8 mouse cellular contexts compared by ENCODE assay signal in the genomic region with DNA sequence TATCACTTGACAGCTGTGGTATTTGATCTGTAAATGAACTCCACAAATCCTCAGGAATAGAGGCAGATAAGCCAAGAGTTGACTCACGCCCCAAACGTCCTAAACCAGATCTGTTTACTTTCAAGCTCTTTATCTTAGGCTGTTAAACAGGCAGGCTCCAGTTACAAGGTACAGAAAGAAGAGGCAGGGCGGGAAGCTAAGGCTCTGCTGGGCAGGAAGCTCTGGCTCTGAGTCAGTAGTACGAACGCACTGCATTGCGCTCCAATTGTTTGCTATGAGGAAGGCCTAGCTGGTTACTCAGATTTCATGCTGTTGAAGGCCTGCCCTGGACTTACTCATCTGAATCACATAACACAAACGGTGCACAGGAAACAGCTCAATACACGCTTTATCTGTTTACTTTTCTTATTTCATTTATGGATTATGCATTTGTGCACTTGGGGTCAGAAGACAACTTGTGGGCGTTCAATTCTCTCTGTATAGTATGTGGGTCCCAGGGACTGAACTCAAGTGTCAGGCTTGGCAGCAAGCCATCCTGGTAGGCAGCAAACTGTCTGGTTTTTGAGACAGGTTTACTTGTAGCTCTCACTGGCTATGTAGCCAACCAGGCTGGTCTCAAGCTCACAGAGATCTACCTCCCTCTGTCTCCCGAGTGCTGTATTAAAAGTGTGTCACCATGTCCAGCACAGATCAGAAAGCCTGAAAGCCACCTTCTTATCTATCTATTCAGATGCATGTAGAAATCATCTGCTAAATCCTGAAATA. TPM values are rescaled to one million over a fixed set of nuclear protein-coding genes. Genes with fewer than 3 reads are reported as not detected.
A peak's percentile ranks its signal among the peaks of the same experiment; 100 is the strongest.
DNase-seq lines count a peak whose midpoint lies in the region; ATAC-seq and TF ChIP-seq lines count a peak whose summit lies in the region.

No protein-coding gene starts in this region.

- no peak overlapping the region for H3K9ac ChIP-seq in lung, postnatal 0 days (replicated peaks; ENCODE audit: low read depth)
- H3K9ac ChIP-seq in forebrain, embryonic 13.5 days = no peak overlapping the region
- H3K9ac ChIP-seq in neural tube, embryonic 15.5 days (replicated peaks) = no peak overlapping the region

- H3K4me3 ChIP-seq in lung, postnatal 0 days (ENCODE audit: low read depth, low read length) = no peak overlapping the region
- no peak overlapping the region for H3K4me3 ChIP-seq in forebrain, embryonic 13.5 days
- no peak overlapping the region for H3K4me3 ChIP-seq in neural tube, embryonic 15.5 days (replicated peaks)

- no peak overlapping the region for H3K4me2 ChIP-seq in lung, postnatal 0 days (replicated peaks; ENCODE audit: low read depth, low read length)
- H3K4me2 ChIP-seq in forebrain, embryonic 13.5 days = no peak overlapping the region
- H3K4me2 ChIP-seq in neural tube, embryonic 15.5 days = no peak overlapping the region

- H3K4me1 ChIP-seq in lung, postnatal 0 days (ENCODE audit: insufficient read depth, low read depth, low read length) = peaks cover 8% of the 10 kb centered on the region; the same call in 1 of the 2 replicates
- H3K4me1 ChIP-seq in forebrain, embryonic 13.5 days = no peaks in the 10 kb centered on the region
- no peaks in the 10 kb centered on the region for H3K4me1 ChIP-seq in neural tube, embryonic 15.5 days

- intact Hi-C loops in heart, postnatal 14 days (cut with DNase I) = loop anchor here (2.0 kb wide), 1 partner anchor 48 kb away; no protein-coding TSS in a partner anchor
- intact Hi-C loops in left cerebral cortex, postnatal 4 days (cut with DNase I) = no loop called here

- no peaks in the 10 kb centered on the region for H3K9me3 ChIP-seq in lung, postnatal 0 days (ENCODE audit: low read length)
- H3K9me3 ChIP-seq in forebrain, embryonic 13.5 days (replicated peaks) = no peaks in the 10 kb centered on the region
- H3K9me3 ChIP-seq in neural tube, embryonic 15.5 days (replicated peaks) = no peaks in the 10 kb centered on the region

- WGBS in lung, postnatal 0 days = 10% methylated on average over 10 of the region's 10 CpGs
- 73% methylated on average over 10 of the region's 10 CpGs for WGBS in forebrain, embryonic 13.5 days
- WGBS in neural tube, embryonic 15.5 days = 69% methylated on average over 10 of the region's 10 CpGs

- no peaks in the 10 kb centered on the region for H3K36me3 ChIP-seq in lung, postnatal 0 days (ENCODE audit: insufficient read depth, low read length)
- H3K36me3 ChIP-seq in forebrain, embryonic 13.5 days (ENCODE audit: poor library complexity, severe bottlenecking) = peaks cover 52% of the 10 kb centered on the region
- H3K36me3 ChIP-seq in neural tube, embryonic 15.5 days = peaks cover 44% of the 10 kb centered on the region

- TF ChIP-seq EP300 in lung, postnatal 0 days (IDR thresholded peaks at IDR 0.05) = peak; percentile 69

- TF ChIP-seq CTCF in lung, postnatal 0 days (IDR thresholded peaks at IDR 0.05) = no peak

- peak; percentile 72 for ATAC-seq in lung, postnatal 0 days
- no peak for ATAC-seq in forebrain, embryonic 13.5 days
- no peak for ATAC-seq in neural tube, embryonic 15.5 days (ENCODE audit: low FRiP score)

- no peaks in the 10 kb centered on the region for H3K27me3 ChIP-seq in lung, postnatal 0 days (replicated peaks; ENCODE audit: insufficient read depth, low read length)
- no peaks in the 10 kb centered on the region for H3K27me3 ChIP-seq in forebrain, embryonic 13.5 days
- H3K27me3 ChIP-seq in neural tube, embryonic 15.5 days (replicated peaks) = no peaks in the 10 kb centered on the region

- peak overlapping the region; percentile 48 for H3K27ac ChIP-seq in lung, postnatal 0 days (ENCODE audit: low read length)
- H3K27ac ChIP-seq in forebrain, embryonic 13.5 days = no peak overlapping the region
- H3K27ac ChIP-seq in neural tube, embryonic 15.5 days (replicated peaks) = no peak overlapping the region

- peak; percentile 10 to 62 for DNase-seq in adrenal gland, adult (ENCODE audit: inconsistent age in 2 of 2, low spot score in 1 of 2)
- no peak for DNase-seq in adrenal gland, adult 18-20 months (ENCODE audit: low spot score in 2 of 2)
- DNase-seq in embryo, embryonic 10 days (ENCODE audit: low spot score) = peak; percentile 68
- peak; percentile 18 to 38 for DNase-seq in heart, postnatal 14 days
- peak; percentile 88 for DNase-seq in lung, postnatal 0 days (ENCODE audit: low spot score)
- DNase-seq in left cerebral cortex, postnatal 4 days = no peak

RNA-seq across cellular contexts. Expression of a gene that starts 31.5 kb away (rescaled TPM):
- total RNA-seq in adrenal gland, adult 18-20 months (2021) = 1 to 10 TPM; 8.7 to 9.3 TPM
- total RNA-seq in heart, postnatal 14 days (2021) = 10 to 100 TPM; 10.8 to 12.4 TPM
- polyA plus RNA-seq in lung, postnatal 0 days (2015; fragmentation: Nextera tagmentation; extraction: Ambion mirVana) = 10.0 and 12.3 TPM in 2 replicates
- polyA plus RNA-seq in forebrain, embryonic 13.5 days (2015; fragmentation: Nextera tagmentation; extraction: Ambion mirVana) = 22.1 and 24.0 TPM in 2 replicates
- 10 to 100 TPM; 49.6 to 52.0 TPM for total RNA-seq in left cerebral cortex, postnatal 4 days (2021)
- polyA plus RNA-seq in neural tube, embryonic 15.5 days (2015; fragmentation: Nextera tagmentation; extraction: Ambion mirVana) = 16.8 and 17.3 TPM in 2 replicates

RNA-seq across cellular contexts. Expression of a gene that starts 37.6 kb away (rescaled TPM):
- 10 to 100 TPM; 70.9 to 97.3 TPM for total RNA-seq in adrenal gland, adult 18-20 months (2021)
- 10 to 100 TPM; 29.1 to 30.9 TPM for total RNA-seq in heart, postnatal 14 days (2021)
- 43.1 and 52.4 TPM in 2 replicates for polyA plus RNA-seq in lung, postnatal 0 days (2015; fragmentation: Nextera tagmentation; extraction: Ambion mirVana)
- 64.7 and 69.5 TPM in 2 replicates for polyA plus RNA-seq in forebrain, embryonic 13.5 days (2015; fragmentation: Nextera tagmentation; extraction: Ambion mirVana)
- 100 to 1,000 TPM; 120 to 129 TPM for total RNA-seq in left cerebral cortex, postnatal 4 days (2021)
- 80.9 and 88.5 TPM in 2 replicates for polyA plus RNA-seq in neural tube, embryonic 15.5 days (2015; fragmentation: Nextera tagmentation; extraction: Ambion mirVana)

RNA-seq across cellular contexts. Expression of a gene that starts 42.5 kb away (rescaled TPM):
- total RNA-seq in adrenal gland, adult 18-20 months (2021) = 1 to 10 TPM; 4.3 to 5.8 TPM
- 100 to 1,000 TPM; 297 to 301 TPM for total RNA-seq in heart, postnatal 14 days (2021)
- polyA plus RNA-seq in lung, postnatal 0 days (2015; fragmentation: Nextera tagmentation; extraction: Ambion mirVana) = 39.9 and 47.1 TPM in 2 replicates
- polyA plus RNA-seq in forebrain, embryonic 13.5 days (2015; fragmentation: Nextera tagmentation; extraction: Ambion mirVana) = 2.6 and 2.9 TPM in 2 replicates
- total RNA-seq in left cerebral cortex, postnatal 4 days (2021) = 1 to 10 TPM; 2.4 to 6.0 TPM
- polyA plus RNA-seq in neural tube, embryonic 15.5 days (2015; fragmentation: Nextera tagmentation; extraction: Ambion mirVana) = 2.4 and 5.9 TPM in 2 replicates

Comparison
In these comparisons a context has a peak if more than half of its experiments do, and no peak if none do; other contexts are left out.
1. DNase-seq: peak in adrenal gland, adult (2 of 2), embryo, embryonic 10 days (single experiment), heart, postnatal 14 days (2 of 2) and lung, postnatal 0 days (single experiment); none in adrenal gland, adult 18-20 months (0 of 2) and left cerebral cortex, postnatal 4 days (single experiment).
2. RNA of a gene that starts 42.5 kb away (total RNA-seq): 297 to 301 TPM in heart, postnatal 14 days; 2.4 to 6.0 TPM in left cerebral cortex, postnatal 4 days and 4.3 to 5.8 TPM in adrenal gland, adult 18-20 months; every median in the first group is over 10 times any median in the second.